Mouse (Mus musculus) hindbrain, embryonic 12.5 days (tissue): ENCODE data around the gene Micall1. TPM values are rescaled to one million over a fixed set of nuclear protein-coding genes. Genes with fewer than 3 reads are reported as not detected.
A peak's percentile ranks its signal among the peaks of the same experiment; 100 is the strongest.

Experiments used
- ATAC-seq: fragments of 200-750 bp; cut with Nextera tagmentation; 2 replicates; pipeline ENCODE4 v1.8.0; 2017; ENCODE audit warnings: moderate TSS enrichment; ENCODE audit not compliant: low FRiP score
- H3K27ac ChIP-seq: fragments of 300-500 bp; sonication (generic); 2 replicates; pipeline ENCODE4 v1.5.1; 2016; ENCODE audit warnings: mild to moderate bottlenecking
- H3K27me3 ChIP-seq: fragments of 300-500 bp; sonication (generic); 2 replicates; pipeline ENCODE4 v1.6.1; 2016; ENCODE audit warnings: mild to moderate bottlenecking
- H3K36me3 ChIP-seq: fragments of 300-500 bp; sonication (generic); 2 replicates; pipeline ENCODE4 v1.6.1; 2016; ENCODE audit warnings: mild to moderate bottlenecking
- H3K4me1 ChIP-seq: fragments of 300-500 bp; sonication (generic); 2 replicates; pipeline ENCODE4 v1.6.1; 2016
- H3K4me2 ChIP-seq: fragments of 300-500 bp; sonication (generic); replicated peaks from 2 replicates; pipeline ENCODE4 v1.6.1; 2016; ENCODE audit warnings: mild to moderate bottlenecking
- H3K4me3 ChIP-seq: fragments of 300-500 bp; sonication (generic); 2 replicates; pipeline ENCODE4 v1.5.1; 2016; ENCODE audit warnings: mild to moderate bottlenecking
- H3K9ac ChIP-seq: fragments of 300-500 bp; sonication (generic); 2 replicates; pipeline ENCODE4 v1.6.1; 2016; ENCODE audit warnings: mild to moderate bottlenecking, moderate library complexity
- H3K9me3 ChIP-seq: fragments of 300-500 bp; sonication (generic); replicated peaks from 2 replicates; pipeline ENCODE4 v1.6.1; 2016; ENCODE audit warnings: mild to moderate bottlenecking
- WGBS: fragments of 180-500 bp; shearing (Covaris S2); methylation state at CpG from one replicate; pipeline ENCODE4 v1.1.7; 2016; 5-methylcytosine and 5-hydroxymethylcytosine counted together
- polyA plus RNA-seq: library from polyadenylated mRNA; unstranded; fragments of >200 nt; fragmentation: Nextera tagmentation; extraction: Ambion mirVana; gene quantifications from 2 replicates; pipeline ENCODE4 v1.2.1, GENCODE M21; 2016

Micall1 gene
- polyA plus RNA-seq, 1 experiment from 2014 or later: 12.4 TPM

DNA sequence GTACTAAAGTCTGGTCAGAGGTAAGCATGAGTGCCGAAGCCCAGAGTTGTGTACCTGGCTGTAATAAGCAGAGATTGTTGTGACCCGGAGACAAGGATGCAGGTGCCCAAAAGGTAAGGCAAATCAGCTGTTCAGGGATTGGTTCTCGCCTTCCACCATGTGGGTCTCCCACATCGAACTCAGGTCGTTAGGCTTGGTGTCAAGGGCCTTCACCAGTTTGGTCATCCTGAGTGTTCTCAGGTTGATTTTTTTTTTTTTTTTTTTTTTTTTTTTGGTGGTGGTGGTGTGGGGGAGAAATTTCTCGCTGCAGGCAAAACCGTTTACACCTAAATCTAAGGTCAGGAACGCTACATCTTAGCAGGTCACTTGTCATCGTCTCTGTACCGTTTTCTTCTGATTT, 34.3 kb upstream of the Micall1 start:
- no peaks in the 10 kb centered on the region for H3K27me3 ChIP-seq
- H3K36me3 ChIP-seq: peaks cover 32% of the 10 kb centered on the region
- peak overlapping the region; percentile 90 for H3K4me3 ChIP-seq
- H3K9ac ChIP-seq: no peak overlapping the region
- H3K4me1 ChIP-seq: peaks cover 10% of the 10 kb centered on the region
- ATAC-seq: no peak
- H3K4me2 ChIP-seq: peak overlapping the region; percentile 94
- H3K9me3 ChIP-seq: no peaks in the 10 kb centered on the region
- peak overlapping the region; percentile 66; the same call in 1 of the 2 replicates for H3K27ac ChIP-seq
- 37% methylated on average over 10 of the region's 10 CpGs for WGBS

DNA sequence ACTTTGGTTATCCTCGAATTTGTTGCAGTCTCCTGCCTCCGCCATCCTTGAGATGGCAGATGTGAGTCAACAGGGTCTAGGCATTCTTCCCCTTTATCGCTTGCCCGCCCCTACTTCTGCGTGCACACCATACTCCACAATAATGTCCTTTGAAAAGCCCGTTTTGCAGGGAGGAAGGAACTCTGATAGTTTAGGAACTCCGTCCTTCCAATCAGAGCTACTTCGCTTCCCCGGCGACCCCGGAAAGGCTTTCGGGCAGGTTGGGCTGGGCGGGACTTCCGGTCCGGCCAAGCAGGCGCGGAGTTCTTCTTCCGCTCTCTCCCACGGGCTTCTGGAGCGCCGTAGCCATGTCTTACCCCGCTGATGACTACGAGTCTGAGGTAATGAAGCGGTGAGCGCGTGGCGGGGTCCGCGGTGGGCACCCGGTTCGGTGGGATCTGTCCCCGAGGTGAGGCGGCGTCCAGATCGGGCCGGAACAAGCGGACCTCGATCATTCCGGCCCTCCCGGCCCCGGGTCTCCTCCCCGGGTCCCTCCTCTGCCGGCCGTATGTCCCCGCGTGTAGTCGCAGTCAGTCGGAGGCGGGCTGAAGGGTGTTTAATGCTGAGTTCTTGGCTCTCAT, 33.7 kb upstream of the Micall1 start, which contains the start of gene Eif3l:
Gene Eif3l, plus strand, starts transcription at position 267 of the 620 bp plus-strand sequence.
- H3K9me3 ChIP-seq: no peaks in the 10 kb centered on the region
- peaks cover 10% of the 10 kb centered on the region for H3K4me1 ChIP-seq
- H3K27me3 ChIP-seq: no peaks in the 10 kb centered on the region
- peaks cover 38% of the 10 kb centered on the region for H3K36me3 ChIP-seq
- peak within 1 kb of the TSS; percentile 90 for H3K4me3 ChIP-seq
- ATAC-seq: peak; percentile 84; the same call in 1 of the 2 replicates
- under 1% methylated on average over 49 of the region's 49 CpGs for WGBS
- H3K9ac ChIP-seq: peak within 1 kb of the TSS; percentile 90
- H3K27ac ChIP-seq: peak within 1 kb of the TSS; percentile 66
- H3K4me2 ChIP-seq: peak within 1 kb of the TSS; percentile 94

DNA sequence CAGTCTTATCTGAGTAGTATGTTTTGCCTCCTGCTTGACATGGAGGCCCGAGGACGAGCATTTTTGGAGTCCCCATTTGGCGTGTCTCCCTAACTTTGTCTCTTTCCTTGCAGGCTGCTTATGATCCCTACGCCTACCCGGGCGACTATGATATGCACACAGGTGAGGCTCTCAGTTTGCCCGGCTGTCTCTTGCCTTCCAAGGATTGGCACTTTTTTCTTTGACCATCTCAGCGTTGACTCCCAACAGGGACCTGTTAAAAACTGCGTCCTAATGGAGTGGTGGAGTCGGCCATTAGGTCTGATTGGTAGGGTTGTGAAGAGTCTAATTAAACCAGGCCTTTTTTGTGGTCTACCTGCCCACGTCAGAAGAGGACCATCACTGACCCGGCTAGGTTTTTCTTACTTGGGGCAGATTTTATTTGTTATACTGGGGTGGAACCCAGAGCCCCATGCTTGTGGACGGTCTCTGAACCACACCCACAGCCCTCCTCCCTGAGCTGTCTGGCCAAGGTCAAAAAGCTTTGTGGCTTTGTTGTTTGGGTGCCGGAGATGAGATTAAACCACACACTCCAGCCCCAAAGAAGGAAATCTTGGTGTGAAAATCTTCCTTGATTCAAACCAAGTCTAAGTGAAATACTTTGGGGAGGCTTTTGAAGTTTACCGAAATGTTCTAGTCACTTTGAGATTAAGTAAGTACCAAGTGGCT, 32.9 kb upstream of the Micall1 start:
- no peak overlapping the region for H3K27ac ChIP-seq
- ATAC-seq: no peak

DNA sequence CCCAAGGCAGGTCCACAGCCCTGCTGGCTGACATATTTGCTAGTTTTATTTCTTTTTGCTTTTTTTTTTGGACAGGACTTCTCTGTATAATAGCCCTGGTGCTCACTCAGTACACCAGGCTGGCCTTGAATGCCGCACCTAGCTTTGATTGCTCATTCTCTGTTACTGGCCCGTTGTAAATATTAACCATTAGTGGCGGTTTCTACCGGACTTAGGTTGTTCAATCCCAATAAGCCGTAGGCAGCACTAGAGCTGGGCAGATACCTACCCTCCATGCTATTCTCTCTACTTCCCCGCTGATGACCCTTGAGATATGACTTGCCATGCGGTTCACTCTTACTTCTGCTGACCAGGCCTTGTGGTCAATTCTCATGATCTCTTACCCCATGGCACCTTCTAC, 29.1 kb upstream of the Micall1 start:
- ATAC-seq: no peak
- H3K4me2 ChIP-seq: no peak overlapping the region
- H3K9ac ChIP-seq: no peak overlapping the region
- peaks cover 81% of the 10 kb centered on the region for H3K36me3 ChIP-seq
- H3K4me1 ChIP-seq: peaks cover 9% of the 10 kb centered on the region
- WGBS: 98% methylated on average over 7 of the region's 7 CpGs
- no peak overlapping the region for H3K4me3 ChIP-seq
- no peak overlapping the region for H3K27ac ChIP-seq
- H3K9me3 ChIP-seq: no peaks in the 10 kb centered on the region
- H3K27me3 ChIP-seq: no peaks in the 10 kb centered on the region

More for the DNA sequence above, 32.9 kb upstream of the Micall1 start:
- peak overlapping the region; percentile 90 for H3K4me3 ChIP-seq
- peaks cover 10% of the 10 kb centered on the region for H3K4me1 ChIP-seq
- 42% methylated on average over 15 of the region's 15 CpGs for WGBS
- no peaks in the 10 kb centered on the region for H3K27me3 ChIP-seq
- H3K9me3 ChIP-seq: no peaks in the 10 kb centered on the region
- H3K36me3 ChIP-seq: peaks cover 44% of the 10 kb centered on the region
- H3K4me2 ChIP-seq: peak overlapping the region; percentile 94
- H3K9ac ChIP-seq: peak overlapping the region; percentile 90

DNA sequence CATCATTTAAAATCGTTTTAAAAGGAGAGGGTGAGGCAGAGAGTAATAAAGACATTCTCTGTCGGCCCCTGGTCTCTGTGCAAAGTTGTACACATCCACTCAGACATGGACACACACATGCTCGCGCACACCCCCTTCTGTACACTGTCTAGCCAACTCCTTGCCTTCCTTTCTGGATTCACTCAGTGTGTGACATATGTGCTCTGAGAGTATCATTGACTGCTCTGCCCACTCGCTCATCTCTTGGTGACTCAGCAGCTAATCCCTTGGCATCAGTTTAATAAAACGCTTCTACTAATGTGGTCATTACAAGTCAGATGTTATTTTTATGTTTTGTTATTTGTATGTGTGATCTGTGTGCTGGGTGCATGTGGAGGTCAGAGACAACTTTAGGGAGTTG, 16.4 kb upstream of the Micall1 start:
- no peak for ATAC-seq
- H3K36me3 ChIP-seq: peaks cover 85% of the 10 kb centered on the region
- H3K9ac ChIP-seq: no peak overlapping the region
- H3K4me2 ChIP-seq: no peak overlapping the region
- H3K9me3 ChIP-seq: no peaks in the 10 kb centered on the region
- no peaks in the 10 kb centered on the region for H3K27me3 ChIP-seq
- 92% methylated on average over 6 of the region's 6 CpGs for WGBS
- H3K4me1 ChIP-seq: 0 out of 2 replicates have a peak, but pooled peaks cover 3% of the 10 kb centered on the region
- no peak overlapping the region for H3K27ac ChIP-seq
- no peak overlapping the region for H3K4me3 ChIP-seq

DNA sequence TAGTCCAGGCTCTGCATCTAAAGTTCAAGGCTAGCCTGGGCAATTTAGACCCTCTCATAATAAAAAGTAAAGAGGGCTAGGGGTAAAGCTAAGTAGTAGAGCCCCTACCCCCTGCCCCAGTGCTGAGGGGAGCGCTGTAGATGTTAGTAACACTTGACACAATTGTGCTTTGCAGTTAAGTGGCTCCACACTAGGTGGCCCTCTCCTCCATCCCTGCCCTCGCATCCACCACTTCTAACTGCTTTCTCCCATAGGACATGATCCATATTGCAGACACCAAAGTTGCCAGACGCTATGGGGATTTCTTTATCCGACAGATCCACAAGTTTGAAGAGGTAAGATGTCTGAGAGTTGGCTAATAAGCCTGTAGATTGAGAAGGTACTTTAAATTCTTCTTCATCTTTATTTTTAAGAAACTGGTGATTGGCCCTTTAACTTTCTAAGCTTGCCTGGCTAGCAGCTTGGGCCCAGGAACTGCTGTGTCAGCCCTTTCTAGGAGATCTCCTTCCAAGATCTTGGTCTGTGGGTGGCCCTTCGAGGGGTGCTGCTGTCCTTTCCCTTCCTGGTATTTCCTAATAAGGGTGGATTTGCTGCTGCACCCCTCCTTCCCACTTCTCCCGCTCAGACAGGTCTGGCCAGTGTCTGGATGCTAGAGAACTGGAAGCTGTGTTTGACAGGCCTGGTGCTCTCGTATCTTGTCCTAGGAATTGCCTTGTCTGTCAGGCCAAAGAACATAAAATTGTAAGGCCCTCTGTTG, 15.4 kb upstream of the Micall1 start:
- Histone ChIP-seq H3K4me2 (no peak overlapping the region), H3K4me3 (no peak overlapping the region), H3K9me3 (no peaks in the 10 kb centered on the region), H3K9ac (no peak overlapping the region), H3K27me3 (no peaks in the 10 kb centered on the region), H3K27ac (no peak overlapping the region), H3K36me3 (peaks cover 78% of the 10 kb centered on the region), H3K4me1 (0 out of 2 replicates have a peak, but pooled peaks cover 5% of the 10 kb centered on the region)
- 82% methylated on average over 7 of the region's 7 CpGs for WGBS
- no peak for ATAC-seq

DNA sequence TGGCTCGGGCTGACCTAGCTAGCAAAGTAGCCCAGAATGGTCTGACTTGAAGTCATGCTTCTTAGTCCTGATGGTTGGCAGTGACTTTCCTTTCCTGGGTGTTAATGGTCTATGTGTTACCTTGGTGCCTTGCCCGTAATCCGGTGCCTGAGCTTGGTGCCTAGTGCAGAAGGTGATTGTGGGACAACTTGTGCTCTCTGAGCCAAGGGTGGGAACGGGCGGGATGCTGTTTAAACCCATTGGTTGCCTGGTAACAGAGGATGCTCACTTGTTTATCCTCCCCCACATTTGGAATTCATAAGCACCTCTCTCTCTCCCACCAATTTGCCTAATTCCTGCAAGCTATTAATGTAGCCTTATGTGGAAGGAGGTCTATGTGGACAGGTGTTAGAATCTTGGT, 13.2 kb upstream of the Micall1 start:
- Histone ChIP-seq H3K9me3 (no peaks in the 10 kb centered on the region), H3K27me3 (no peaks in the 10 kb centered on the region), H3K4me3 (no peak overlapping the region), H3K9ac (no peak overlapping the region), H3K27ac (no peak overlapping the region), H3K36me3 (peaks cover 56% of the 10 kb centered on the region), H3K4me2 (no peak overlapping the region), H3K4me1 (0 out of 2 replicates have a peak, but pooled peaks cover 5% of the 10 kb centered on the region)
- 94% methylated on average over 5 of the region's 5 CpGs for WGBS
- no peak for ATAC-seq

DNA sequence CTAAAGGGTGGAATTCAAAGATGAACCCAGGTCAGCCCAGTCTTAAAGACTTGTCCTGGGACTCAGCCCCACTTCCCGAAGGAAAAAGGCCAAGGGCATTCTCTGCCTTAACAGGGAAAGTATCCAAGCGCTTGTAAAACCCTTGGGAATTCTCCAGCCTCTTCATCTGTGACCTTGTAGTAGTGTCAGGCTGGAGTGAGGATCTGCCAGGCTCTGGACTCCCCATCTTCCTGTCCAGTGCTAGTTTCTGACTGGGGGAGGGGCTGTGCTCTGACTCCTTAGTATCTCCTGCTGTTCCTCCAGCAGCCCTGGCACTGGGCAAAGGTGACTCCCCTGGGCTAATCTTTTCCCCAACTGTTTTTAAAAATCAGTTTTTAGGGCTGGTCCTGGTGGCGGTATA, 12.1 kb upstream of the Micall1 start:
- Histone ChIP-seq H3K4me2 (no peak overlapping the region), H3K4me3 (no peak overlapping the region), H3K27me3 (no peaks in the 10 kb centered on the region), H3K4me1 (peaks cover 7% of the 10 kb centered on the region; the same call in 1 of the 2 replicates), H3K36me3 (peaks cover 46% of the 10 kb centered on the region), H3K27ac (no peak overlapping the region), H3K9me3 (no peaks in the 10 kb centered on the region), H3K9ac (no peak overlapping the region)
- WGBS: 61% methylated on average over 3 of the region's 3 CpGs
- no peak for ATAC-seq

DNA sequence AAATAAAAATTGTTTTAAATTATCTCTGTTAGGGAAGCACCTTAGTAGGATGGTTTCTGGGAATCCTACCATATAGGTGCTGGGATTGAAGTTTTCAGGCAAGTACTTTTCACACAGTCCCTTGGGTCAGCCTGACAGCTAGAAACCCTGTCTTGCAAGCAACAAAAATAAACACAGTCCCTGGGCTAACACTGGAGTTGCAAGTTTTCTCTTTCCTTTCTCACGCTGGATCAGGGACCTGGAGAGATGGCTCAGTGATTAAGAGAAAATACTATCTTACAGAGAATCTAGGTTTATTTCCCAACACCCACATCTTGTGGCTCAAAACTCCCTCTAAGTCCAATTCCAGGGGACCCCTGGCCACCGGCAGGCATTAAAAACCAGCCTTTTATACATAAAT, 11.6 kb upstream of the Micall1 start:
- Histone ChIP-seq H3K4me1 (peaks cover 8% of the 10 kb centered on the region; the same call in 1 of the 2 replicates), H3K4me3 (no peak overlapping the region), H3K9ac (no peak overlapping the region), H3K27me3 (no peaks in the 10 kb centered on the region), H3K9me3 (no peaks in the 10 kb centered on the region), H3K27ac (0 out of 2 replicates have a peak overlapping the region, but pooled peaks have one; percentile 23), H3K36me3 (peaks cover 41% of the 10 kb centered on the region), H3K4me2 (no peak overlapping the region)
- no peak for ATAC-seq
- WGBS: 46% methylated on average over 2 of the region's 2 CpGs

DNA sequence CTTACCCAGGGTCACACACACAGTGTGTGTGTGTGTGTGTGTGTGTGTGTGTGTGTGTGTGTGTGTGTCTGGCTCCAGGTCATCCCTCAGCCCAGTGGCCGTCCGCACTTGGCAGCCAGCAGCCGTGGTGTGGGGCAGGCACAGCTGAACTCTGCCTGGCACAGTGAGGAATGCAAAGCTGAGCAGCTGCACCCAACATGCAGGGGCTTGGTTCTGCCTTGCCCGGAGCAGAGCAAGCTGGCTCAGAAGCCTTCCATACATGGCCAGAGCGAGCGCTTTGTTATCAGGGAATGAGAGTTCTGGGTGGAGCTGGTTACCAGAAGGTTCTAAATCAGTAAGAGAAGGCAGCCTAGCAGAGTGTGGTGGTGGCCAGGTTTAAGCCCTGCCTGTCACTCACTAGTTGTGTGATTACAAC, 11.1 kb upstream of the Micall1 start:
- H3K4me3 ChIP-seq: no peak overlapping the region
- H3K9ac ChIP-seq: no peak overlapping the region
- no peak overlapping the region for H3K4me2 ChIP-seq
- peak overlapping the region; percentile 23; the same call in 1 of the 2 replicates for H3K27ac ChIP-seq
- peaks cover 36% of the 10 kb centered on the region for H3K36me3 ChIP-seq
- H3K9me3 ChIP-seq: no peaks in the 10 kb centered on the region
- no peaks in the 10 kb centered on the region for H3K27me3 ChIP-seq
- no peak for ATAC-seq
- 52% methylated on average over 6 of the region's 6 CpGs for WGBS
- peaks cover 8% of the 10 kb centered on the region; the same call in 1 of the 2 replicates for H3K4me1 ChIP-seq

DNA sequence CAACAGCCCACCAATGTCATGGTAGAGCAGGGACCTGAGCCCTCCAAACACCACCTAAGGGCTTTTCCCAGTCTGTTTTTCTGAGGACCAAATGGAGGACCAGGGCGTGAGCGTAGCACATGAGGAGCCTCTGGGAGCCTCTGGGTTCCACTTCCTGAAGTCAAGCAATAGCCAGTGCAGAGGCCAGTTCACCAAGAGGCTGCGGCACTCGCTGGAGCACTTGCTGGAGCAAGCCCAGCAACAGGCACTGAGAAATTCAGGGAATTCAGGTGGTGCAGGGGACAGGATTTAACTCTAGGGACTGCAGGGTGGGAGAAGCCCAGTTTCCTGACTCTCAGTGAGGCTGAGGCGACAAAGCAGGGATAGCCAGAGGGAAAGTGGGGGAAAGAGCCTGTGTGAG, 10.5 kb upstream of the Micall1 start:
- no peak overlapping the region for H3K4me2 ChIP-seq
- no peak overlapping the region for H3K9ac ChIP-seq
- H3K27me3 ChIP-seq: no peaks in the 10 kb centered on the region
- H3K27ac ChIP-seq: no peak overlapping the region
- peaks cover 8% of the 10 kb centered on the region; the same call in 1 of the 2 replicates for H3K4me1 ChIP-seq
- no peaks in the 10 kb centered on the region for H3K9me3 ChIP-seq
- H3K4me3 ChIP-seq: no peak overlapping the region
- no peak for ATAC-seq
- peaks cover 30% of the 10 kb centered on the region for H3K36me3 ChIP-seq
- 64% methylated on average over 5 of the region's 5 CpGs for WGBS

DNA sequence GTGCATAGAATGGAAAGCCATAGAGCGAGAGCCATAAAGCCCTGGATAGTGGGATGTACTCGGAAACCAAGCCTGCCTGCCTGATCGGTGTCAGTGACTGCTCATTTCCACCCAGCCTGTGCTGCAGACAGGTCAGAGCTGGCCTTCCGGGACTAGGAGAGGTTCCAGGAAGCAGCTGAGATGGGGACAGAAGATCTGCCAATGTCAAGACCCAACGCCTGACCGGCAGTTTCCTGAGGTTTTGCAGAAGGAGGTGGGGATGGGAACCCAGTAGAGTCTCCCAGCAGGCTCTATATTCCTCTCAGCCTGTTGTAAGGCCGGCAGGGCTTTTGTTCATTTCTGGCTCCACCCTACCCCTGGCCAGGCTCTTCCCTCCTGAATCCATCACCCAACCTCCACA, 9.8 kb upstream of the Micall1 start:
- ATAC-seq: no peak
- H3K36me3 ChIP-seq: peaks cover 23% of the 10 kb centered on the region
- no peak overlapping the region for H3K9ac ChIP-seq
- WGBS: 57% methylated on average over 7 of the region's 7 CpGs
- no peaks in the 10 kb centered on the region for H3K9me3 ChIP-seq
- no peak overlapping the region for H3K4me3 ChIP-seq
- peaks cover 8% of the 10 kb centered on the region; the same call in 1 of the 2 replicates for H3K4me1 ChIP-seq
- no peaks in the 10 kb centered on the region for H3K27me3 ChIP-seq
- H3K4me2 ChIP-seq: no peak overlapping the region
- no peak overlapping the region for H3K27ac ChIP-seq
